7 mouse cellular contexts compared by ENCODE assay signal in the genomic region with DNA sequence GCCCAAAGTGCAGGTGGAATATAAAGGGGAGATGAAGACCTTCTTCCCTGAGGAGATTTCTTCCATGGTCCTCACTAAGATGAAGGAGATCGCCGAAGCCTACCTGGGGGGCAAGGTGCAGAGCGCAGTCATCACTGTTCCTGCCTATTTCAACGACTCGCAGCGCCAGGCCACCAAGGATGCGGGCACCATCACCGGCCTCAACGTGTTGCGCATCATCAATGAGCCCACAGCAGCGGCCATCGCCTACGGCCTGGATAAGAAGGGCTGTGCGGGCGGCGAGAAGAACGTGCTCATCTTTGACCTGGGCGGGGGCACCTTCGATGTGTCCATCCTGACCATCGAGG. TPM values are rescaled to one million over a fixed set of nuclear protein-coding genes. Genes with fewer than 3 reads are reported as not detected.
DNase-seq lines count a peak whose midpoint lies in the region; ATAC-seq and TF ChIP-seq lines count a peak whose summit lies in the region.

No protein-coding gene starts in this region.

- H3K27me3 ChIP-seq in embryonic facial prominence, embryonic 15.5 days, result peaks cover 31% of the 10 kb centered on the region
- H3K27me3 ChIP-seq in intestine, postnatal 0 days (replicated peaks; ENCODE audit: control insufficient read depth, insufficient read depth, low read length), result peaks cover 26% of the 10 kb centered on the region
- peaks cover 27% of the 10 kb centered on the region for H3K27me3 ChIP-seq in midbrain, embryonic 16.5 days (ENCODE audit: control insufficient read depth, insufficient read depth, low read depth, low read length)

- H3K9me3 ChIP-seq in embryonic facial prominence, embryonic 15.5 days (replicated peaks), result no peaks in the 10 kb centered on the region
- H3K9me3 ChIP-seq in intestine, postnatal 0 days (ENCODE audit: control insufficient read depth), result no peaks in the 10 kb centered on the region
- H3K9me3 ChIP-seq in midbrain, embryonic 16.5 days (replicated peaks; ENCODE audit: control insufficient read depth, low read length, poor library complexity, severe bottlenecking), result no peaks in the 10 kb centered on the region

- peak overlapping the region; percentile 93 for H3K27ac ChIP-seq in layer of hippocampus, adult 2 months
- no peak overlapping the region for H3K27ac ChIP-seq in bone marrow macrophage, adult 2 months (ENCODE audit: insufficient read depth, low read depth, low read length)
- no peak overlapping the region for H3K27ac ChIP-seq in embryonic facial prominence, embryonic 15.5 days (replicated peaks)
- no peak overlapping the region for H3K27ac ChIP-seq in intestine, postnatal 0 days (ENCODE audit: low read depth, low read length)
- H3K27ac ChIP-seq in midbrain, embryonic 16.5 days (ENCODE audit: low read length), result no peak overlapping the region

- H3K4me3 ChIP-seq in layer of hippocampus, adult 2 months, result peak overlapping the region; percentile 87
- H3K4me3 ChIP-seq in bone marrow macrophage, adult 2 months (ENCODE audit: insufficient read depth, low read length), result peak overlapping the region; percentile 81
- H3K4me3 ChIP-seq in embryonic facial prominence, embryonic 15.5 days (replicated peaks), result peak overlapping the region; percentile 77
- peak overlapping the region; percentile 83 for H3K4me3 ChIP-seq in intestine, postnatal 0 days (ENCODE audit: low read depth, low read length)
- peak overlapping the region; percentile 50 for H3K4me3 ChIP-seq in midbrain, embryonic 16.5 days (ENCODE audit: low read depth, low read length)

- no peak for ATAC-seq in embryonic facial prominence, embryonic 15.5 days (ENCODE audit: insufficient number of reproducible peaks, low FRiP score, low TSS enrichment, low read depth)
- no peak for ATAC-seq in intestine, postnatal 0 days
- ATAC-seq in midbrain, embryonic 16.5 days, result no peak

- no peak overlapping the region for H3K9ac ChIP-seq in embryonic facial prominence, embryonic 15.5 days
- H3K9ac ChIP-seq in intestine, postnatal 0 days (ENCODE audit: low read depth, low read length), result 0 out of 2 replicates have a peak overlapping the region, but pooled peaks have one; percentile 18
- no peak overlapping the region for H3K9ac ChIP-seq in midbrain, embryonic 16.5 days (ENCODE audit: low read depth, low read length)

- peak overlapping the region; percentile 91 for H3K4me2 ChIP-seq in embryonic facial prominence, embryonic 15.5 days (replicated peaks)
- H3K4me2 ChIP-seq in intestine, postnatal 0 days (replicated peaks; ENCODE audit: low read depth), result peak overlapping the region; percentile 76
- peak overlapping the region; percentile 74 for H3K4me2 ChIP-seq in midbrain, embryonic 16.5 days (ENCODE audit: low read length)

- peaks cover 11% of the 10 kb centered on the region for H3K4me1 ChIP-seq in bone marrow macrophage, adult 2 months (ENCODE audit: control insufficient read depth, insufficient read depth, low read length)
- H3K4me1 ChIP-seq in embryonic facial prominence, embryonic 15.5 days, result peaks cover 26% of the 10 kb centered on the region
- H3K4me1 ChIP-seq in intestine, postnatal 0 days (replicated peaks; ENCODE audit: control insufficient read depth, insufficient read depth, low read length), result no peaks in the 10 kb centered on the region; the same call in 1 of the 2 replicates
- H3K4me1 ChIP-seq in midbrain, embryonic 16.5 days (ENCODE audit: control insufficient read depth, insufficient read depth, low read length), result peaks cover 4% of the 10 kb centered on the region; the same call in 1 of the 2 replicates

- WGBS in embryonic facial prominence, embryonic 15.5 days, result 12% methylated on average over 20 of the region's 20 CpGs
- WGBS in intestine, postnatal 0 days, result 9% methylated on average over 20 of the region's 20 CpGs
- WGBS in midbrain, embryonic 16.5 days, result 8% methylated on average over 20 of the region's 20 CpGs

- TF ChIP-seq CTCF in layer of hippocampus, adult 2 months (conservative IDR thresholded peaks at IDR 0.05), result no peak
- no peak for TF ChIP-seq CTCF in bone marrow macrophage, adult 2 months (IDR thresholded peaks at IDR 0.05; ENCODE audit: low read depth, low read length)
- TF ChIP-seq CTCF in intestine, postnatal 0 days (IDR thresholded peaks at IDR 0.05; ENCODE audit: low read depth), result no peak

- H3K36me3 ChIP-seq in embryonic facial prominence, embryonic 15.5 days, result no peaks in the 10 kb centered on the region
- H3K36me3 ChIP-seq in intestine, postnatal 0 days (ENCODE audit: control insufficient read depth, insufficient read depth), result no peaks in the 10 kb centered on the region
- no peaks in the 10 kb centered on the region for H3K36me3 ChIP-seq in midbrain, embryonic 16.5 days (ENCODE audit: control insufficient read depth, insufficient read depth, low read length)

- DNase-seq in layer of hippocampus, adult 2 months (ENCODE audit: low spot score in 2 of 2), result no peak
- DNase-seq in layer of hippocampus, adult 11-12 months (ENCODE audit: low spot score), result no peak
- no peak for DNase-seq in retina, postnatal 1 day

- no peak for TF ChIP-seq POLR2A in bone marrow macrophage, adult 2 months (IDR thresholded peaks at IDR 0.05; ENCODE audit: borderline replicate concordance, low read depth, low read length)

RNA-seq across cellular contexts. Expression of gene Hspa2, which starts 0.8 kb away (rescaled TPM):
- 100 to 1,000 TPM; 114 to 117 TPM for total RNA-seq in layer of hippocampus, adult 2 months (2021)
- polyA plus RNA-seq in bone marrow macrophage, adult 2 months (2012; ENCODE audit: insufficient read depth, insufficient read length, missing spikeins), result 5.8 and 8.0 TPM in 2 replicates
- polyA plus RNA-seq in embryonic facial prominence, embryonic 15.5 days (2015; fragmentation: Nextera tagmentation; extraction: Ambion mirVana), result 13.3 and 18.4 TPM in 2 replicates
- polyA plus RNA-seq in intestine, postnatal 0 days (2015; fragmentation: Nextera tagmentation; extraction: Ambion mirVana), result 16.9 and 23.5 TPM in 2 replicates
- polyA plus RNA-seq in midbrain, embryonic 16.5 days (2015; fragmentation: Nextera tagmentation; extraction: Ambion mirVana), result 6.2 and 7.6 TPM in 2 replicates

RNA-seq across cellular contexts. Expression of gene Ppp1r36, which starts 12.5 kb away (rescaled TPM):
- total RNA-seq in layer of hippocampus, adult 2 months (2021), result 1 to 10 TPM; 1.9 TPM
- polyA plus RNA-seq in bone marrow macrophage, adult 2 months (2012; ENCODE audit: insufficient read depth, insufficient read length, missing spikeins), result not detected in 2 replicates
- 7.3 and 15.0 TPM in 2 replicates for polyA plus RNA-seq in embryonic facial prominence, embryonic 15.5 days (2015; fragmentation: Nextera tagmentation; extraction: Ambion mirVana)
- 0.90 and 1.1 TPM in 2 replicates for polyA plus RNA-seq in intestine, postnatal 0 days (2015; fragmentation: Nextera tagmentation; extraction: Ambion mirVana)
- polyA plus RNA-seq in midbrain, embryonic 16.5 days (2015; fragmentation: Nextera tagmentation; extraction: Ambion mirVana), result 1.3 and 1.9 TPM in 2 replicates

RNA-seq across cellular contexts. Expression of gene Zbtb1, which starts 34.7 kb away (rescaled TPM):
- total RNA-seq in layer of hippocampus, adult 2 months (2021), result 1 to 10 TPM; 7.2 to 8.3 TPM
- 8.8 and 9.6 TPM in 2 replicates for polyA plus RNA-seq in bone marrow macrophage, adult 2 months (2012; ENCODE audit: insufficient read depth, insufficient read length, missing spikeins)
- polyA plus RNA-seq in embryonic facial prominence, embryonic 15.5 days (2015; fragmentation: Nextera tagmentation; extraction: Ambion mirVana), result 9.4 and 9.8 TPM in 2 replicates
- polyA plus RNA-seq in intestine, postnatal 0 days (2015; fragmentation: Nextera tagmentation; extraction: Ambion mirVana), result 3.3 and 3.4 TPM in 2 replicates
- polyA plus RNA-seq in midbrain, embryonic 16.5 days (2015; fragmentation: Nextera tagmentation; extraction: Ambion mirVana), result 3.1 and 3.4 TPM in 2 replicates

RNA-seq across cellular contexts. Expression of gene Zbtb25, which starts 35.4 kb away (rescaled TPM):
- total RNA-seq in layer of hippocampus, adult 2 months (2021), result 10 to 100 TPM; 17.6 to 23.6 TPM
- 8.6 and 9.5 TPM in 2 replicates for polyA plus RNA-seq in bone marrow macrophage, adult 2 months (2012; ENCODE audit: insufficient read depth, insufficient read length, missing spikeins)
- polyA plus RNA-seq in embryonic facial prominence, embryonic 15.5 days (2015; fragmentation: Nextera tagmentation; extraction: Ambion mirVana), result 16.1 and 19.4 TPM in 2 replicates
- 4.3 and 5.2 TPM in 2 replicates for polyA plus RNA-seq in intestine, postnatal 0 days (2015; fragmentation: Nextera tagmentation; extraction: Ambion mirVana)
- polyA plus RNA-seq in midbrain, embryonic 16.5 days (2015; fragmentation: Nextera tagmentation; extraction: Ambion mirVana), result 14.7 and 15.7 TPM in 2 replicates
